Mouse (Mus musculus) midbrain, embryonic 14.5 days (tissue): ENCODE measurements around the gene Adat3. TPM values are rescaled to one million over a fixed set of nuclear protein-coding genes. Genes with fewer than 3 reads are reported as not detected.

Experiments used
- ATAC-seq: fragments of 200-750 bp; cut with Nextera tagmentation; 2 replicates; pipeline ENCODE4 v1.8.0; 2017; ENCODE audit warnings: moderate number of reproducible peaks, moderate library complexity; ENCODE audit not compliant: low FRiP score, low TSS enrichment
- DNase-seq: peaks from one replicate; pipeline ENCODE4 v3.0.0-alpha.2; 2015
- H3K27ac ChIP-seq: fragments of 300-500 bp; sonication (generic); replicated peaks from 2 replicates; pipeline ENCODE4 v1.5.1; 2014; ENCODE audit warnings: mild to moderate bottlenecking, low read depth, low read length, moderate library complexity
- H3K27me3 ChIP-seq: fragments of 300-500 bp; sonication (generic); 2 replicates; pipeline ENCODE4 v1.6.1; 2014; ENCODE audit warnings: low read length, control low read depth, mixed read lengths; ENCODE audit not compliant: control insufficient read depth, insufficient read depth
- H3K36me3 ChIP-seq: fragments of 300-500 bp; sonication (generic); 2 replicates; pipeline ENCODE4 v1.6.1; 2014; ENCODE audit warnings: low read length, control low read depth; ENCODE audit not compliant: control insufficient read depth, insufficient read depth
- H3K4me1 ChIP-seq: fragments of 300-500 bp; sonication (generic); 2 replicates; pipeline ENCODE4 v1.6.1; 2014; ENCODE audit warnings: mild to moderate bottlenecking, antibody characterized with exemption, low read length, control low read depth; ENCODE audit not compliant: control insufficient read depth, insufficient read depth
- H3K4me2 ChIP-seq: fragments of 300-500 bp; sonication (generic); 2 replicates; pipeline ENCODE4 v1.6.1; 2014; ENCODE audit warnings: mild to moderate bottlenecking, low read length, moderate library complexity
- H3K4me3 ChIP-seq: fragments of 300-500 bp; sonication (generic); replicated peaks from 2 replicates; pipeline ENCODE4 v1.5.1; 2014; ENCODE audit warnings: low read depth, low read length
- H3K9ac ChIP-seq: fragments of 300-500 bp; sonication (generic); replicated peaks from 2 replicates; pipeline ENCODE4 v1.6.1; 2014; ENCODE audit warnings: mild to moderate bottlenecking, low read length, moderate library complexity
- H3K9me3 ChIP-seq: fragments of 300-500 bp; sonication (generic); 2 replicates; pipeline ENCODE4 v1.6.1; 2016; ENCODE audit warnings: low read length, control low read depth, mixed read lengths; ENCODE audit not compliant: control insufficient read depth
- WGBS: fragments of 180-500 bp; shearing (Covaris S2); extraction: QIAGEN DNeasy Blood & Tissue Kit; methylation state at CpG from one replicate; pipeline ENCODE4 v1.1.7; 2014; 5-methylcytosine and 5-hydroxymethylcytosine counted together
- polyA plus RNA-seq: library from polyadenylated mRNA; unstranded; fragments of >200 nt; fragmentation: Nextera tagmentation; extraction: Ambion mirVana; gene quantifications from 2 replicates; pipeline ENCODE4 v1.2.1, GENCODE M21; 2014

Gene Adat3
- polyA plus RNA-seq, 1 experiment from 2014 or later = 4.9 TPM

GRCm38 (mm10) chr10:80568876-80569275 lies 33.8 kb upstream of the Adat3 start:
- Histone ChIP-seq H3K4me2 (no peak overlapping the region), H3K4me3 (no peak overlapping the region), H3K27me3 (no peaks in the 10 kb centered on the region), H3K4me1 (peaks cover 22% of the 10 kb centered on the region), H3K9me3 (no peaks in the 10 kb centered on the region), H3K9ac (no peak overlapping the region), H3K36me3 (peaks cover 10% of the 10 kb centered on the region), H3K27ac (no peak overlapping the region)
- DNase-seq (no peak), ATAC-seq (no peak)
- WGBS = 95% methylated on average over 29 of the region's 29 CpGs

DNA sequence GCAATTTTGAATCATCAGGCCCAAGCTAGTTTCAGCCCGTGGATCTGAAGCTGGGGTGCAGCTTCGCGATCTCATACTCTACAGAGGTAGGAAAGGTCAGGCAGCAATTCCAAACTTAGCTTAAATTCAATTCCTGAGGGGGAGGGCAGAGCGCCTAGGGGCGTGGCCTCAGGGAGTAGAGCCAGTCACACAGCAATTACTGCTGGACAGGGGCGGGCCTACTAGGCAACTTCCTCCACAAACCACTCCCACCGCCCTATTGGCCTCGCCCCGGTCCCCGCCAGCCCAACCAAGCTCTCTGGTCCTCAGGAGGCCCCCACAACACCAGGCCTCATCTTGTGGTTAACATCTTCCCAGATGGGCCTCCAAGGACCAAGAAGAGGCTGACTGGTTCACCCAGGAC lies 33.0 kb upstream of the Adat3 start:
- H3K9ac ChIP-seq = no peak overlapping the region
- no peaks in the 10 kb centered on the region for H3K27me3 ChIP-seq
- H3K4me1 ChIP-seq = peaks cover 28% of the 10 kb centered on the region
- peaks cover 10% of the 10 kb centered on the region for H3K36me3 ChIP-seq
- WGBS = 40% methylated on average over 10 of the region's 10 CpGs
- no peak overlapping the region for H3K4me3 ChIP-seq
- no peak for DNase-seq
- no peak overlapping the region for H3K27ac ChIP-seq
- ATAC-seq = no peak
- H3K4me2 ChIP-seq = no peak overlapping the region
- no peaks in the 10 kb centered on the region for H3K9me3 ChIP-seq

- Histone ChIP-seq H3K36me3 (peaks cover 10% of the 10 kb centered on the region), H3K9ac (0 out of 2 replicates have a peak overlapping the region, but pooled peaks have one; percentile 36), H3K27ac (no peak overlapping the region), H3K9me3 (no peaks in the 10 kb centered on the region), H3K4me2 (no peak overlapping the region; the same call in 1 of the 2 replicates), H3K4me3 (no peak overlapping the region), H3K4me1 (peaks cover 35% of the 10 kb centered on the region), H3K27me3 (no peaks in the 10 kb centered on the region)
- DNase-seq (no peak), ATAC-seq (no peak)
- 88% methylated on average over 10 of the region's 10 CpGs for WGBS
These were observed 32.3 kb upstream of the Adat3 start for GRCm38 (mm10) chr10:80570419-80570818.

DNA sequence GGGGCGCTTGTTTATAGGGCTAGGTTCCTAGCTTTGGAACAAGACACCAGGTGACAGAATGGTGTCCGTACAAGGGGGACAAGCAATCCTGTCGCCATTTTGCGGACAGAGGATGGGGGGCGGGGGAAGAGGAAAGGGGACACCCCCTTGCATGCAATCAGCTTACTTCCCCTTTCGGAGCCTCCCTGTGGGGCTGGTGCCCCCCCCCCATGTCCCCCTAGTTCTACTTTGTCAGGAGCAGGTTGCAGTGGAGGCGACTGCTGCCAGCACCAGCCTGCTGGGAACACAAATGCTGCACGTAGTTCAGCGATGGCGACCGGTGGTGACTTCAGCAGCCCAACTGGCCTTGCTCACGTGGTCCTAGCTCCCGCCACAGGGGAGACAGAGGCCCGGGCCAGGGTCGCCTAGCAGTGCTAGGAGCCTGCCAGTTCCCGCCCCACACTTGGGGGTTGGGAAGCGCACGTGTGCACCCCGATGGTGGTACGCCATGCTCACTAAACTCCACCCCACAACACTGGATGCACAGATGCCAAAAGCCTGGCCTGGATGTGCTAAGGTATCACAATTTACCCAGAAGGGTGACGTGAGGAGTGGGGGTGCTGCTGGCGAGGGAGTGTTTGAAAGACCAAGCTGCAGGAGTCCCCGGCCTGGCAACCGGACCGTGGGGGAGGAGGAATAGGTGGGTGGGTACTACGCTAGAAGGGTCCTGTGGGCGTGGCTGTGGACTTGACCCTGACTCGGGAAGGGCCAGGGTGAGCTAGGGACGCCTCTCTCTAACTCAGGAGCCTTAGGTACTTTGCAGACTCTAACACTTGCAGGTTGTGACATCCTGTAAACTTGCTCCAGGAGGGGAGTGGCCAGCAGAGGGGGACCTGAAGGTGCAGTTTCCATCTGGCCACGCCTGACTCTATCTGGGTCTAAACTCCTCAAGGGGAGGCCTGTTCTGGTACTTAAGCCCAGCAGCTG lies 31.5 kb upstream of the Adat3 start:
- Histone ChIP-seq H3K36me3 (peaks cover 10% of the 10 kb centered on the region), H3K4me3 (no peak overlapping the region), H3K27me3 (no peaks in the 10 kb centered on the region), H3K4me2 (peak overlapping the region; percentile 37), H3K4me1 (peaks cover 42% of the 10 kb centered on the region), H3K27ac (peak overlapping the region; percentile 27), H3K9me3 (no peaks in the 10 kb centered on the region), H3K9ac (peak overlapping the region; percentile 36; the same call in 1 of the 2 replicates)
- ATAC-seq = no peak
- WGBS = 19% methylated on average over 30 of the region's 30 CpGs
- DNase-seq = peak; percentile 43

- DNase-seq (no peak), ATAC-seq (no peak)
- peaks cover 10% of the 10 kb centered on the region for H3K36me3 ChIP-seq
- WGBS = 80% methylated on average over 2 of the region's 2 CpGs
- no peaks in the 10 kb centered on the region for H3K27me3 ChIP-seq
- no peak overlapping the region for H3K4me2 ChIP-seq
- H3K9me3 ChIP-seq = no peaks in the 10 kb centered on the region
- H3K9ac ChIP-seq = no peak overlapping the region
- H3K27ac ChIP-seq = no peak overlapping the region
- H3K4me1 ChIP-seq = peaks cover 37% of the 10 kb centered on the region
- H3K4me3 ChIP-seq = no peak overlapping the region
These were observed 30.2 kb upstream of the Adat3 start for GRCm38 (mm10) chr10:80572477-80572876.

- Histone ChIP-seq H3K27ac (peak overlapping the region; percentile 37; the same call in 1 of the 2 replicates), H3K4me3 (no peak overlapping the region), H3K27me3 (no peaks in the 10 kb centered on the region), H3K4me2 (no peak overlapping the region), H3K9ac (no peak overlapping the region; the same call in 1 of the 2 replicates), H3K9me3 (no peaks in the 10 kb centered on the region), H3K4me1 (peaks cover 42% of the 10 kb centered on the region), H3K36me3 (0 out of 2 replicates have a peak, but pooled peaks cover under 1% of the 10 kb centered on the region)
- WGBS = 49% methylated on average over 9 of the region's 9 CpGs
- DNase-seq (peak; percentile 40), ATAC-seq (no peak)
These were observed 28.7 kb upstream of the Adat3 start for GRCm38 (mm10) chr10:80573944-80574343.

- Histone ChIP-seq H3K27ac (no peak overlapping the region), H3K9me3 (no peaks in the 10 kb centered on the region), H3K4me3 (no peak overlapping the region), H3K4me1 (peaks cover 42% of the 10 kb centered on the region), H3K36me3 (no peaks in the 10 kb centered on the region), H3K9ac (no peak overlapping the region), H3K27me3 (no peaks in the 10 kb centered on the region), H3K4me2 (no peak overlapping the region)
- no peak for ATAC-seq
- WGBS = 81% methylated on average over 3 of the region's 3 CpGs
- DNase-seq = no peak
These were observed 27.8 kb upstream of the Adat3 start for GRCm38 (mm10) chr10:80574896-80575295.

GRCm38 (mm10) chr10:80575925-80576324 lies 26.8 kb upstream of the Adat3 start:
- WGBS = 16% methylated on average over 17 of the region's 17 CpGs
- peak overlapping the region; percentile 71 for H3K9ac ChIP-seq
- H3K36me3 ChIP-seq = no peaks in the 10 kb centered on the region
- H3K4me3 ChIP-seq = peak overlapping the region; percentile 80
- no peak for ATAC-seq
- peak overlapping the region; percentile 91 for H3K4me2 ChIP-seq
- DNase-seq = no peak
- peaks cover 36% of the 10 kb centered on the region for H3K4me1 ChIP-seq
- no peaks in the 10 kb centered on the region for H3K27me3 ChIP-seq
- no peak overlapping the region for H3K27ac ChIP-seq
- no peaks in the 10 kb centered on the region for H3K9me3 ChIP-seq
